Mouse (Mus musculus) retina, embryonic 14.5 days (tissue): ENCODE data around the gene Aplp2.

Experiments used
- DNase-seq: peaks from one replicate; pipeline ENCODE4 v3.0.0-alpha.2; 2015; ENCODE audit warnings: low spot score

Aplp2 gene

DNA sequence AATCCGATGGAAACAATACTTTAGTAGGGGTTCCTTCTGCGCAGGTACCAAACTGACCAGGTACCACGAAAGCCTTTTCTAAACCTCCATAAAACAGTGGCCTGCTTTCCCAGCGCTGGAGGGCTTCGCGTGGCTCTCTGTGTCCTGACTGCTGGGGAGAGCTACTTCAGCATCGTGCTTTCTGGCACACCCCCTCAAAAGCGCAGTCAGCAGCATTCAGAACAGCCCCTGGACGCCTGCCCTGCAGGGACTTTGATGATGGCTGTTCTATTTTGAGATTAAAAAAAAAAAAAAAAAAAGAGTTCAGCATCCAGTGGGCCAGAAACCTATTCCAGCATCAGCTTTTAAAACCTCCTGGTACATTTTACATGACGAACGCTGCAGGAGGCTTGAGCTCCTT is 14.2 kb upstream of the Aplp2 start:
- no peak for DNase-seq

DNA sequence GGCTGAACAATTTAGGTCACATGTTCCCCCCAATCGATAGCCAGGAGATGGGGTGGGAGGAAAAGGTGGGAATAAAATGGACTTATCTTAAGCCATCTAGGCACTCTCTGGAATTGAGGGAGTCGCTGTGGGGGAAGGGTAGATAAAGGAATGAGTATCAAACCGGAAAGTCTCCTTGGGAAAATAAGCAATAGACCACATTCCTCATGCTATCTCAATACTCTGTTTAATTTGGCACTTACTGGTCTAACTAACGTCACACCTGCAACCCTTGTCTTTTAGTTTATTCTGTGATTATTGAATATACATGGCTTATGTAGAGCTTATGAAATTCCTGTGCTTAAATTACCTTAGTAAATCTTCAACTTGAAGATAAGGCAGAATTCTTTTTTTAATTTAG is 11.9 kb upstream of the Aplp2 start:
- DNase-seq, result no peak

DNA sequence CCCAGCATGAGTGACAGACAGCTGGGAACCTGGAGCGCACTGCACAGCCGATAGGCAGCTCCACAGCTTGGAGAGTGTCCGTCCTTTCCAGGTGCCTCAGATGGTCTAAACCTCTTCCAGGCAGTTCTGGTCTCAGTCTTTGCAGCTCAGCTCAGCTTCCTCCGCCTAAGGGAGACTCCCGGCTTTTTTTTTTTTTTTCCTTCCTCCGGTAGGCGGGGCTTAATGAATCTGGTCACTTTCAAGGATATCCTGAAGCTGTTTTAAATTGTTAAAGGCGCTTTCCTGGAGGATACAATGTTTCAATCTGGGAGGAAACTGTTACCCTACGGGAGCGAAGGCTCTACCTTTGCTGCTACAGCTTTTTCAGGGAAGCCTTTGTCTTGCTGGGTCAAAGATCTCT is 9.6 kb upstream of the Aplp2 start:
- DNase-seq, result no peak

DNA sequence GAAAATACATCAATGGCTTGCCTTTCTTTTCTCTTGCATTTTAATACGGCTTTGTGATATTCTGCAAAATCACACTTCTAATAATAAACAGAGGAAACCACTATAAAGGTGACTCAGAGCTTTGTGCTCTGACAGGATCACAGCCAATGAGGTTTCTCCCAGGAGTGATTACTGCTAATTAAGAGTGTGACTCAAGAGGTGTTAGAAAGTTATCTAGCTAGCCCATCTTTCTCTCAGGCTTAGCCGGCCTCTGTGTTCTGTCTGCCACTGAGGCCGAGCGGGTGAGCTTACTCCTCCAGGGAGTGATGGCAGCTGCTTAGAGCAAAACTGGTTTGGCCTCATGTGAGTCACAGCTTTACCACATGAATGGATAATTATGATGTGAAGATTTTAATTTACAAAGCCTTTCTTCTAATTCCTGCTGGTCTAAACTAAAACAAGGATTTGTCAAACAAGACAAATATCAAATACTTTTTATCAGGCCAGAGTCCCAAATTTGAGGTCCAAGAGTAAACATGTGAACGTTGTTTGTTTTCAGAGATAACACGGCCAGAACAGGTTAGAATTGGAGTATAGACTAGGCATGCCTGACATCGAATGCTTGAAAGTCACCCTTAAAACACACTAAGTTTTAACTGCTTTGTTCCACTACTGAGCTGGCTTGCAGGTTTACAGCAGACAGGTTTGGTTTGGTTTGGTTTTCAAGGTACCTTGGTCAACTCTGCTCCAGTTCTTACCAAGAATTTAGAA is 6.2 kb upstream of the Aplp2 start:
- no peak for DNase-seq

DNA sequence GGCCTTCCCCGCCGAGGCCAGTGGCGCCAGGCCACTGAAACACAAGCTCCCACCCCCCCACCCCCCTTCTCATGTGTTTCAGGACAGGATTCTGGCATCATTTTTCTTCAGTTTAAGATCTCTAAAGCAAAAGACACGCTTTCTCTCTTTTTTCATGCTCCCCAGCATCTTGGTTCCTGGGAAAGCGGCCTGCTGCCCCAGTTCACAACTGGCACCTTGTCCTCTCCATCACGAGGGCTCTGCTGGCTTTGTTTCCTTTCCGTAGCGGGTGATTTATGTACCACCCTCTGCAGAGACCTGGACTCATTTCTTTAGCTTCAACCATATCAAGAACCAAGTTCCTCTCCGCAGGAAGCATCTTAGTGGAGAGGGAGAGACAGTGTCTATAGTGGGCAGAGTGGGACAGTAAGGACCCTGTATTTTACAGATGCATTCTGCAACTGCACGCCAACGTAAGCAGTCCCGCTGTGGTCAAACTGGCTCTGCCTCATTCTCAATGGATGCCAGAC is 939 bp upstream of the Aplp2 start:
- DNase-seq, result no peak

DNA sequence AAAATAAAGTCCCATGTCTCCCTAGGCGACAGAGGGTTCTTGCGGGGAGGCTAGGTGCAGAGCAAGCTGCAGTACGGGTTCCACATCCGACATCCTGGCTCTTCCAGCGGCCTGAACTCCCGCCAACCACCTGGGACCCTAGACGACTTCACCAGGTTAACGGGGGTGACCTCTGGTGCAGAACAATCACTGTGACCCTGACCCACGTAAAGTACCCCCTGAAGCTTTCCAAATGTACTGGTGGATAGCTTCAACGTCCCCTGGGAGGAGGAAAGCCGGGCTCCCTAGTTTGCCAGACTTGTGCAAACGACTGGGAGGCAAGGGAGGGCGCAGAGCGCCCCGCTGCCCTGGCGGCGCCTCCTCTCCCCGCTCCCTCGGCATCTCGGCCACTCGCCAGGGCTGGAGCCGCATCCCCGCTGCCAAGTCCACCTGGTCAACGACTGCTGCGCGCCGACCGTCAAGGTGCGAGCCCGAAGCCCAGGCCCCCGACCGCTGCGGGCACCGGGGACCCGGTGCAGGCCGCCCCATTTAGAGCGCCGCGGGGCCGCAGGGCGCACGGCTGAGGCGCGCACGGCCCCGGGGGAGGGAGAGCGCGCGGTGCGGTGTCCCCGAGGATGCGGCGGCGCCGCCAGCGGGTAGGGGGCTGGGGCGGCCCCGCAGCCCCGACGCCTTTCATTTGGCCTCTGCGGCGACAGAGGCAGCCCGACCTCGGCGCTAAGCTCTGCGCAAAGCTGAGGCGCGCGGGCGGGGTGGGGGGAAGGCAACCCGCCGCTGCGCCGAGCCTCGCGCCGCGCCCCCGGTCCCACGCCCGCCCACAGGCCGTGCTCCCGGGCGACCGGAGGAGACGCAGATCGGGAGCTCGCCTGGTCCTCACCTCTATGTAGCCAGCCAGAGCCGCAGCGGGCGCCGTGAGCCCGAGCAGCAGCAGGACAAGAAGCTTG is 596 bp downstream of the Aplp2 start:
- DNase-seq, result peak; percentile 54

DNA sequence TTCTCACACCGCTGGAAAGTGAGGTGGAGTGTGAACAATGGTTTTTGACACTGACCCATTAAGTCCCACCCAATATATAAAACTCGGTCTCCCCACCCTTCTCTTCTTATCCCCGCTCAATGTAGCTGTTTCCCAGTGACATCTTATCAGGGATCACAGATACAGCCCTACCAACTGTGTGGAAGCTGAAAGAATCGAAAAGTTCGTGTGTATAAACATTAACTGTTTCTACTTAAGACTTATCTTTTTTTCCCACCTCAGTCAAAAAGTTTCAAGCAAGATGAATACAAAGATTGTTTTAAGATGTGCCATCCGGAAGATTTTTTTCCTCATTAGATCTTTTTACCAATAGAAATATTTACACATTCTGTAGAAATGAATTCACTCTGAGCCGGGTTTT is 1.5 kb downstream of the Aplp2 start:
- peak; percentile 39 for DNase-seq

DNA sequence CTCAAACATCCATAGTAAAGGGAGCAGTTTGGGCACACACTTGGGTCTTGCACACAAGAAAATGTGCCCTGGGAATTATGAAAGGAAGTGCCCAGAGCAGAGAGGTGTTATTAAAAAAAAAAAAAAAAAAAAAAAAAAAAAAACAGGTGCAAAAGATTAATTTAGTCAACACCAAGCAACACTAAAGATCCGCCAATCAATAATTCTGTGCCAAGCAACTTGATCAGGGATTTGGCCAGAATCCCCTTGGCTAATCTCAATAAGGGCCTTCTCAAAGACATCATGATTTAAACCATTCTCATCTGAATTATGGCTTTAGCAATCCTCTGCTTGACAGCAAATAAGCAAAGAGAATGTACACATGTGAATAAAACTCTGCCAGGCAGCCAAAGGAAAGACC is 2.1 kb downstream of the Aplp2 start:
- DNase-seq, result peak; percentile 24

DNA sequence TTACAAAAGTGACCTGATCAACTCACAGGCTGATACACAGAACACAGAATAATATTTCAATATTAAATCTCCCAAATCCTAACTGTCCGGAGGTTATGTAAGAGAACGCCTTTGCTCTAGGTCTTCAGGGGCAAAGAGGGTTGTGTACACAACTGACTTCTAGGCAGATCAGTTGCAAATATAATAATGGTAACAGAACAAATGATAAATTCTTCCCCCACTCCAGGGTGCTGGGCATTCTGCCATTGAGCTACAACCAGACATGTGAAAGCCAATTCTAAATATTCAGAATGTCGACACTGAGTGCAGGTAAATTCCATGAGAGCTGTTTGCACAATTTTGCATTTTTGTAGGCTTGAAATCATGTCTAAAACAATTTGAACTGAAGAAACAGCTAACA is 3.9 kb downstream of the Aplp2 start:
- no peak for DNase-seq

DNA sequence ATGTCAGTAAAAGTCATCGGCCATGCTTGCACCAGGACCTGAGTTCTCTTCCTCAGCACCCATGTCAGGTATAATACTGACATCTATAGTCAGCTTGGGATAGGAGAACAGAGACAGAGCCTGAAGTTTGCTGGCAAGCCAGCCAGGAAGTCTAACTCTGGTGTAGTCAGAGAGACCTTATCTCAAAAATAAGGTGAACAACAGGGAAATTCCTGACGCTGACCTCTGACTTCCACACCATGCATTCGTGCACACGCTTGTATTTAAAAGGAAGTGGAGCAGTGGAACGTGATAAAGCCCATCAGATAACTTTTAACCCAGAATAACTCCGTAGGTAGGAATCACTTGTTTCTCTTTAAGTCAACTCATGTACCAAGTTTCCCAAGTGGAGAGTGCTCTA is 6.9 kb downstream of the Aplp2 start:
- DNase-seq, result no peak

DNA sequence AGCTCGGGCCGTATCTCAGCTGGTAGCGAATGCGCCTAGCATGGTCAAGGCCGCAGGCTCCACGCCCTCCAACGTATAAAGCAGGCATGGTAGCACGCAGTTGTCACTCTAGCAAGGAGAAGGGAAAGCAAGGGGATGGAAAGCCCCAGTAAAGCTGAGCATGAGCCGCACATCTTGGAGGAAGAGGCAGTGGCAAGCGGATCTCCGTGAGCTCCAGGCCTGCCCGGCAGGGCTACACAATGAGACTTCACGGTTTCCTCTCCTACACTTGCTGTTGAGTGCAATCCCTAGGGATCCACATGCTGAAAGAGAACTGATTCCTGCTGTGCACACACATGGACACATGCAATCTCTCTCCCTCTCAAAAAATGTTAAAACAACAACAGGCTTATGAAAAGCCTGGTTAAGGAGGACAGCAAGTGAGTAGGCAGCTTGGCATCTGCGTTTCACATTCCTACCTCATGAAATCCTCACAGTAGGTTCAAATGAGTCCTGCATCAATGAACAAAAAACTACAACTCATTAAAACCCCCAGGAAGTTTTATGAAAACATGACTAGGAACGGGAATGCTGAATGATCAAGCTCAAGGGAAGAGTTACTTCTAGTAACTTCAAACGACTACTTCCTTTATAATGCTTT is 7.9 kb downstream of the Aplp2 start:
- DNase-seq, result no peak

DNA sequence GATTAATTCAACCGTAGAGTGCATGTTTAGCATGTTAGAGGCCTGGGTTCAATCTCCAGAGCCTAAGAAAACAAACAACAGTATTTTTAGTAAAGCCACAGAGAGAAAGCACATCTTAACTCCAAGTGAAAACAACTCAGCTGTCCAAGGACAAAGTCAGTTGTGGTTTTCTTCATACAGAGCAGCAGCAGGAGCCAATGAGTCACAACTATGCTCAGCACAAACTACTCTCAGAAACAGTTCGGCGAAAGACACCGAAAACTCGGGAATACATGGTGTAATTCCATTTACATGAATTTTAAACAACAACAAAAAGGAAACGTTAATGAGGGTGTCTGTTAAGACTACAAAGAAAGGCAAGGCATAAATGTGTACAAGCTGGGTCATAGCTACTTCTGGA is 8.5 kb downstream of the Aplp2 start:
- no peak for DNase-seq

DNA sequence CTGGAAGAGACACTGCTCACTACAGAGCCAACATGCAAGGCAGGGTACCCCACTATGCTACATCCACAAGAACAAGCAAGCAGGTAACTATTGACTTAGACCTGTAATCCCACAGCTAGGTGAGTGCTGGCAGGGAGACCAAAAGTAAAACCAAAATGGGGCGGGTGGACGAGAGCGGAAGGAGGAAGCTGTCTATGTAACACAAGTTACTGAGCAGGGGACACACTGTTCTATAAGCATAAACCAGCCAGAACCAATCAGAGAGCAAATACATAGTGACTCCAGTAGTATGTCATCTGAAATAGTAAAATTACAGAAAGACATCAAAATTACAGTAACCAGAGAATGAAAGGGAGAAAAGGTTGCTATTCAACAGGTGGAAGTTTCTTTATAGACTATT is 13.0 kb downstream of the Aplp2 start:
- DNase-seq, result no peak

DNA sequence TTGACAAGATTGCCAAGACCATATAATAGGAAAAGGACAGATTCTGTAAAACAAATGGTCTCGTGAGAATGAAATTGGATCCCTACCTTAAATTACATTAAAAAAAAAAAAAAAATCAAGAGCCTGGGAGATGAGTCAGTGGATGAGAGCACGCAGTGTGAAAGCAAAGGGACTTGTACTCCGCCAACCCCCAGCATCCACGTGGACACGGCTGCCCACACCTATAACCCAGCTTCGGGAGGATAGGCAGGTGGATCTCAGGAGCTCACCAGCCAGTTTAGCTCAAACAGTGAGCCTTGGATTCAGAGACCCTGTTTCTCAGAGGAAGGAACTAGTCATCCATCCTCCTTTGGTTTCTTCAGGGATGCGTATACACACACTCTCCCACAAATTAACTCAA is 13.8 kb downstream of the Aplp2 start:
- DNase-seq, result no peak

DNA sequence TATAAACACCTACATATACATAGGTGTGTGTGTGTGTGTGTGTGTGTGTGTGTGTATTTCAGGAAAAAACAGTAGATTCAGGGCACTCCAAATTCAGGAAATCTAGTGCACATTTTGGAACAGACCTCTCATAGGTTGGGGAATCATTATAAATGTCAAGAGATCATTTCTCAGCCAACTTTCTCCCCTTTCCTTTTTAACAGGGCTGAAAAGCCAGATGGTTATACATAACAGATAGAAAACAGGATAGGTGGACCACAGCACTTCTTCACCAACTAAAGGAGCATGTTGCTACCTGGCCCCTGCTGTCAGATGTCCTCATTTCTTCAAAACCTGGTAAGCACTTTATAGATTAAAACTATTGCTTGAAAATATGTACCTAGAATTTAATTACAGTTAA is 14.9 kb downstream of the Aplp2 start:
- no peak for DNase-seq

DNA sequence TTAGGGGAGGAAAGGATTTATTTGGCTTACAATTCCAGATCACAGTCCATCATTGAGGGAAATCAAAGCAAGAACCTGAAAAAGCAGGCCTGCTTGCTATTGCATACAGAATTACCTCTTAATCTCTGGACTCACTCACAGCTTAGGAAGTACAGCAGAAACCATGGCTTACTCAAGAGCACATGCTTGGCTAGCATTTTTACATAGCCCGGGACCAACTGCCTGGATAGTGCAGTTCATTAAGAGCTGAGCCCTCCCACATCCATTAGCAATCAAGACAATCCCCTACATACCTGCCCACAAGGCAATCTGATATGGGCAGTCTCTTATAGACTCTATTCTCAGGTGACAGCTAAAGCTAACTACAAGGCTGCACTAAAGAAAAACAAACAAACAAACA is 16.0 kb downstream of the Aplp2 start:
- DNase-seq, result no peak

DNA sequence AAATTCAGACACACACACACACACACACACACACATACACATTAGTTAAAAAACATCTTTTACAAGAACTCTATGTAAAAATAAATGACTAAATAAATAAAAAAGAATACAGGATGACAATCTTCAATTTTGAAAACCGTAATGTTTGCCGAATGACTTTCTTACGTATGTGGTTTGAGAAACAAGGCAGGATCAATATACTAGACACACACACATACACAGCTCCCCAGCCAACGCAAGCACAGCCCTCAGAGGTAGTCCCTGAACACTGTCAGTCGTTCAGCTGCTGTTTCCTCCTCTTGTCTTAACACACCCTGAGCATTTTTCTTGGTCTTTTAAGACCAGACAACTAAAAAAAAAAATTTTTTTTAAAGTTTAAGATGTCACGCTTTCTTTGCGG is 19.2 kb downstream of the Aplp2 start:
- DNase-seq, result no peak

DNA sequence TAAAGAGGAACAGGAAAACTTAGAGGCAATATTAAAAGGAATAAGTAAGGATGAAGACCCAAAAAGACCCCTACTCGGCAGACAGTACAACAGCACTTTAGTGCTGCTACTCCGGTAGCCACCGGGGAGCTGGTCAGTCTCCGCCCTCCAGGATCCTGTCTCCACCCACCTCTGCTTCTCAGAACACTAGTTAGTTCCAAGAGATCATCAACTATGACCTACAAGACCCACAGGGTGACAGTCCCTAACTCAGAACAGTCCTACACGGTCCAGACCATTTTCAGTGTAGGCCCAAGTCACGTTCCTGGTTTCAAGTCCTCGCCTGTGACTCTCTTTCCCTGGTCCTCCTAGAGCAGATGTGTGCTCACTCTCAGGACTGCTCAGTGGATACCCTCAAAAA is 20.1 kb downstream of the Aplp2 start:
- no peak for DNase-seq

DNA sequence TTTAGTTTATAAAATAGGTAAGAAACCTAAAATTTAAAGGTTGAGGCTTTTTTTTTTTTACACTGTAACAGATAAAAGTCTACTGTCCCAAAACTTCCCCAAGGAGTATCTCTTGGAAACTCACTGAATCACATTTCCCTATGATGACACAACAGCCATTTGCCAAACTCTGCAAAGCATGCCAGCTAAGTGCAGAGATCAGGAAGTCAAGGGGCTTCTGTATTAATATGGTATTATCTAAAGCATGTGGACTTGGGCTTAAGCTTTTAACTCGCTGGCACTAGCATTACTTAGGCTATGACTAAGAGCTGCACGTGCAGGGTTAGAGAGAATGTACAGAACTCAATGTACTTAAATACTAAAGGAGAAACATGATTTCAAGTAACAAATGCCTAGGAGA is 22.4 kb downstream of the Aplp2 start:
- DNase-seq, result no peak

DNA sequence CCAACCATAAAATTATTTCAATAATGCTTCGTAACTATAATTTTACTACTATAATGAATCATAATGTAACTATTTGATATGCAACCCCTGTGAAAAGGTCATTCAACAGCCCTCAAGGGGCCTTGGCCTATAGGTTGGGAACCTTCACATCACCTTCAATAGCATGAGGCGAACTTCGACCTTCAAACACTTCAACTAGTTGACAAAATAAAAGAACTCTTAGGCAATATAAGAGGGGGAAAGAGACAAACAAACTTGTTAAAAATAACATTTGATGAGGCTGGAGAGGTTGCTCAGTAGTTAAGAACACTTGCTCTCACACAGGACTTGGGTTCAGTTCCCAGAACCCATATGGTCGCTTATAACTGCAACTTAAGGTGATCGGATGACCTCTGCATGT is 27.2 kb downstream of the Aplp2 start:
- no peak for DNase-seq

DNA sequence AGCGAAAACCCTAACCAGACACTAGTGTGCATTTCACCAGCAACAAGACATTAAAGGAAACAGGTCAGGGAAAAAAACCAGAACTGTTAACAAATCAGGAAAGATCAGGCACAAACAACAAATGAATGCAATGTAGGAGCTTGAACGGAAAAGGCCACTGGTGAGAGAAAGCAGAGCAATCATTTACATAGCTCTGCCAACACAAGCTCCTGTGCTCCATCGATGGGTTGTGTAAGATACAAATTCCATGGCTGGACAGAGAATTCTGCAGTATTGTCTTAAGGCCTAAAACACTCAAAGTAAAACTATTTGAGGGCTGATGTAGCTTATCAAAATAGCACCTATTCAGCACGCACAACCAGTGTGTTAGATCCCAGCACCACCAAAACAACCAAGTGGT is 28.6 kb downstream of the Aplp2 start:
- no peak for DNase-seq

DNA sequence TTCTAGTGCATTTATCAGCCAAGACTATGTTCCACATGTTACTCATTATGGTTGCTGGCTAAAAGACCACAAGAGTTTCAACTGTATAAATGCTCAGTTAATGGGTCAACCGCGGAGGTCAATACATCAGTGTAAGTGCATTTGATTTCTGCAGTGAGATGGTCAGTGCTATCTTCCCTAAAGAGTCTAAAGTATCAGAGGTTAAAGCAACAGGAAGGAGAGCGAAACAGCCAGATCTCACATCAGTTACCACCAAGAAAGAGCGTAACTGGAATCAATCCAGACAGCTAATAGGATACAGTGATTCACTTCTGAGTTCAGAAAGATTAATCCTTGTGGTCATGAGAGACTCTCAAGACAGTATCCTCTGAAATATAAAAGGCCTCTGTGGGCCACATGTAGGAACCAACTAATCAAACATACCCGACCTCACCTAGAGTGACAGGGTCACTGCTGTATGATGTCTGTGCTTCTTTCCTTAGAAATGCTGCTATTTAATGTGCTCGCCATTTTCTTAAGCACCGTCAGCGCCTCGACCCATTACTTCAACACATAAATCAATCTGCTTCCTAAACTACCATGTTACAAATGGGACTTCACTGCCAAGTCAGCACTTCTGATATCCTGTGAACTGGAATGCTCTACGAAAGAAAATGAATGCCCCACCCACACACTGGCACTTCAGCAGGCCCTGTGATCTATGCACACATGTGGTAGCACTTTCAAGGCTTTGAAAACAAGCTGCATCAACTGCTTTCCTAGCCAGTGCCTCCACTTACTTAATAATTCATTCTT is 30.1 kb downstream of the Aplp2 start:
- DNase-seq, result no peak
